Mouse (Mus musculus) lung, postnatal 14 days (tissue): ENCODE measurements around the gene Ints6.
"Not testable (repeated sequence)": the region's sequence is repeated elsewhere in the genome, so short reads cannot be mapped to it uniquely, and the experiment has no call there.

ENCODE experiments used
- DNase-seq: peaks from one replicate; pipeline ENCODE4 v3.0.0; 2021

Gene Ints6

GRCm38 (mm10) chr14:62735646-62736045 is 25.3 kb downstream of the Ints6 start:
- no peak for DNase-seq

- DNase-seq: no peak
Observed at GRCm38 (mm10) chr14:62733666-62734065, 27.3 kb downstream of the Ints6 start.

GRCm38 (mm10) chr14:62731902-62732301 is 29.1 kb downstream of the Ints6 start:
- DNase-seq: no peak

- DNase-seq: no peak
Observed at GRCm38 (mm10) chr14:62724560-62724959, 36.4 kb downstream of the Ints6 start.

- no peak for DNase-seq
Observed at GRCm38 (mm10) chr14:62721625-62722024, 39.3 kb downstream of the Ints6 start.

- DNase-seq: no peak
Observed at GRCm38 (mm10) chr14:62718161-62718560, 42.8 kb downstream of the Ints6 start.

GRCm38 (mm10) chr14:62673646-62674045 is 87.3 kb downstream of the Ints6 start:
- DNase-seq: no peak

- DNase-seq: peak; percentile 1
Observed at GRCm38 (mm10) chr14:62664976-62665673, 95.8 kb downstream of the Ints6 start.

- DNase-seq: no peak
Observed at GRCm38 (mm10) chr14:62663367-62663766, 97.6 kb downstream of the Ints6 start, which contains the start of gene Serpine3. Gene Serpine3 (plus strand): TSS chr14:62663667.

GRCm38 (mm10) chr14:62662381-62662780 is 98.6 kb downstream of the Ints6 start:
- no peak for DNase-seq

- no peak for DNase-seq
Observed at GRCm38 (mm10) chr14:62657469-62657868, 103.5 kb downstream of the Ints6 start.

GRCm38 (mm10) chr14:62655996-62656395 is 105.0 kb downstream of the Ints6 start:
- DNase-seq: no peak

- no peak for DNase-seq
Observed at GRCm38 (mm10) chr14:62651771-62652170, 109.2 kb downstream of the Ints6 start.

GRCm38 (mm10) chr14:62650376-62650775 is 110.6 kb downstream of the Ints6 start:
- no peak for DNase-seq

- DNase-seq: no peak
Observed at GRCm38 (mm10) chr14:62648405-62648804, 112.6 kb downstream of the Ints6 start.

GRCm38 (mm10) chr14:62642368-62642767 is 118.6 kb downstream of the Ints6 start:
- DNase-seq: not testable (repeated sequence)

GRCm38 (mm10) chr14:62640396-62640795 is 120.6 kb downstream of the Ints6 start:
- DNase-seq: no peak

- no peak for DNase-seq
Observed at GRCm38 (mm10) chr14:62639551-62639950, 121.4 kb downstream of the Ints6 start.

- DNase-seq: peak; percentile 35
Observed at GRCm38 (mm10) chr14:62639111-62639510, 121.9 kb downstream of the Ints6 start.

GRCm38 (mm10) chr14:62638345-62638702 is 122.6 kb downstream of the Ints6 start:
- DNase-seq: no peak

GRCm38 (mm10) chr14:62637436-62638344 is 123.3 kb downstream of the Ints6 start:
- no peak for DNase-seq

GRCm38 (mm10) chr14:62627951-62628350 is 133.0 kb downstream of the Ints6 start:
- DNase-seq: no peak
